Mouse (Mus musculus) CD4-positive, CD25-positive, alpha-beta regulatory T cell, adult 2 months (primary cell): Measurements from ENCODE around the gene Iars.
"Not testable (repeated sequence)": the region's sequence is repeated elsewhere in the genome, so short reads cannot be mapped to it uniquely, and the experiment has no call there.

Experiments
- DNase-seq: peaks from one replicate; pipeline ENCODE4 v3.0.0-alpha.2; 2012; ENCODE audit warnings: low read depth, low spot score

The Iars gene

GRCm38 (mm10) chr13:49736430-49736829 is 54.5 kb downstream of the Iars start:
- DNase-seq = no peak

GRCm38 (mm10) chr13:49738011-49738410 is 56.1 kb downstream of the Iars start:
- no peak for DNase-seq

- DNase-seq = no peak
Observed at GRCm38 (mm10) chr13:49741285-49742040, 59.6 kb downstream of the Iars start.

- DNase-seq = no peak
Observed at GRCm38 (mm10) chr13:49756591-49756990, 74.7 kb downstream of the Iars start.

GRCm38 (mm10) chr13:49757966-49758365 is 76.1 kb downstream of the Iars start:
- no peak for DNase-seq

- no peak for DNase-seq
Observed at GRCm38 (mm10) chr13:49760675-49761074, 78.8 kb downstream of the Iars start.

- DNase-seq = no peak
Observed at GRCm38 (mm10) chr13:49762208-49762607, 80.3 kb downstream of the Iars start.

GRCm38 (mm10) chr13:49765306-49765705 is 83.4 kb downstream of the Iars start:
- DNase-seq = no peak

GRCm38 (mm10) chr13:49766269-49766668 is 84.4 kb downstream of the Iars start:
- DNase-seq = no peak

GRCm38 (mm10) chr13:49768048-49768447 is 86.1 kb downstream of the Iars start:
- no peak for DNase-seq

- no peak for DNase-seq
Observed at GRCm38 (mm10) chr13:49769111-49769510, 87.2 kb downstream of the Iars start.

GRCm38 (mm10) chr13:49771536-49771935 is 89.6 kb downstream of the Iars start:
- not testable (repeated sequence) for DNase-seq
